Mouse (Mus musculus): ENCODE results near the gene AU022252.

DNA sequence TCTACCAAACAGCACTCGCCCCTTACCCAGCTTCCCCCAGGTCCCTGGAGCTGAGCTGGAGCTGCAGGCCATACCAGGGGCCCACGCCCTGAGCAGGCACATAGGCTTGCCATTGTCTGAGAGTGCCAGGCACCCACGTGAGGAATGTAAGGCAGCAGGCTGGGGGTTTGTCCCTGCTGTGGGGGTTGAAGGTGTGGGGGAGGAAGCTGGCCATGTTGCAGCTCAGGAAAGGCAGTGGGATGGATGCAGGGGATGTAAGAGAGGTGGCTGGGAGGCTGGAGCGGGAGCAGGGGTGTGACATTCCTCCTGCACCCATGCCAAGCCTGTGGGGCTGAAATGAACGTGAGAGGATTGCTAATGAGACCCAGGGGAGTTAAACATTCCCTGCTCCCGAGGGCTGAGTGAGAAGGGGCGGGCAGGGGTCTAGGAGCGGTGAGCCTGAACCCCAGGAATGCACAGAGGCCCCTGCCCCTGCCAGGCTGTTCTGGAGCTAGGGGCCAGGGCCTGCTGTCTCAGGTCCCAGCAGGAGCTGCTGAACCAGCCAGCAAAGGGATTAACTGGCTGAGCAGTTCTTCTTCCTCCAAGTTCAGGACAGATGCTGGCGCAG lies 21.6 kb upstream of the AU022252 start:
- TF ChIP-seq GATA1 (IDR thresholded peaks at IDR 0.05; ENCODE audit: low read length) (no peak), TAL1 (IDR thresholded peaks at IDR 0.05; ENCODE audit: low read length) (no peak)

All from erythroblast, embryonic 14.5 days (primary cell).